Mouse (Mus musculus) left cerebral cortex, adult 2 months (tissue): ENCODE measurements at regions not wholly inside any gene's neighbourhood (a gene's known extent, or its start where the extent isn't known, plus 50 kb on each side); places are given as distances from the start of the nearest gene placed in this dataset.

ENCODE experiments used
- DNase-seq, 2 experiments: peaks; one replicate each; pipeline ENCODE4 v3.0.0; 2021 to 2022; ENCODE audit warnings: low spot score in 2 of 2, mixed read lengths in 1 of 2; ENCODE audit errors: extremely low spot score in 1 of 2
- H3K27ac ChIP-seq: fragments of 200-600 bp; 2 replicates; pipeline ENCODE4 v1.8.1; 2022
- H3K4me3 ChIP-seq: fragments of 200-600 bp; 2 replicates; pipeline ENCODE4 v1.8.1; 2022
- CTCF ChIP-seq: fragments of 200-600 bp; IDR thresholded peaks from 2 replicates; pipeline ENCODE4 v1.8.1; 2022; ENCODE audit warnings: antibody characterized with exemption, mild to moderate bottlenecking, moderate library complexity
- intact Hi-C: fragments of 180-260 bp; cut with DNase I; formaldehyde crosslinking; loops from one replicate; pipeline ENCODE4 v1.15.1; 2025

DNA sequence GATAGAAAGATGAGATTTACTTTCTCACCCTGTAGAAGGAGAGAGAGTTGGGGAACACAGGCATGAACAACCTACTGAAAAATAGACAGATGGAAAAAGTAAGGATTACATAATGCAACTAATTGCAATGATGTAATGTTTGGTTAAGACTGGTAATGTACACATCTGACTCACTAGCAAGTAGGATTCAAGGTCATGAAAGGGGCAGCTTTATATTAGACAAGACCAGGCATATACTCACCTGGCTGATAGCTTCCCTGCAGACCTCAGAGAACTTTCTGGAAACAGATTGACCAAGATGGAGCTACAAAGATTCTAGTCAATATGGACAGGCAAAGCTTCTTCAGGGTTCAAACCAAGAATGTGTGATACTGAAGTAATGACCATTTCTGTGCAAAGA, 227.7 kb upstream of the Dab2 start:
- no peak overlapping the region for H3K27ac ChIP-seq
- DNase-seq = no peak
- no peak overlapping the region for H3K4me3 ChIP-seq
- TF ChIP-seq CTCF = no peak
- intact Hi-C loops = no loop called here

DNA sequence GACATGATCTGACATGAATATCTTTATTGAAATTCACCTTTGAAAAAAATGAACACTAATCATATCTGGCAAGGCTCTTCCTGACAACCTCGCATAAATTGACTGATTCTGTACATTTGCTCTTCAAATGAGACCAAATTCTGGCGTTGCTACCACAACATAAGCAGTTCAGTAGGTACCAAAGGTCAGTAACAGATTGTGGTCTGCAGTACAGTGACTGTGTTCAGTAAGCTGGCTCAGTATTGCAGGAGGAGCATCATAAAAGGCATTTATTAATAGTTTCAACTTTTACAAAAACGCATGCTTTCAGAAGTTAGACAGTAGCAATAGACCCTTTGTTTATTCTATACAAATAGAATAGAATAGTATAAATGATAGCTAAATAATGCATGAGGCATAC, 226.7 kb upstream of the Dab2 start:
- intact Hi-C loops = no loop called here
- TF ChIP-seq CTCF = no peak
- DNase-seq = no peak
- Histone ChIP-seq H3K27ac (no peak overlapping the region), H3K4me3 (no peak overlapping the region)

DNA sequence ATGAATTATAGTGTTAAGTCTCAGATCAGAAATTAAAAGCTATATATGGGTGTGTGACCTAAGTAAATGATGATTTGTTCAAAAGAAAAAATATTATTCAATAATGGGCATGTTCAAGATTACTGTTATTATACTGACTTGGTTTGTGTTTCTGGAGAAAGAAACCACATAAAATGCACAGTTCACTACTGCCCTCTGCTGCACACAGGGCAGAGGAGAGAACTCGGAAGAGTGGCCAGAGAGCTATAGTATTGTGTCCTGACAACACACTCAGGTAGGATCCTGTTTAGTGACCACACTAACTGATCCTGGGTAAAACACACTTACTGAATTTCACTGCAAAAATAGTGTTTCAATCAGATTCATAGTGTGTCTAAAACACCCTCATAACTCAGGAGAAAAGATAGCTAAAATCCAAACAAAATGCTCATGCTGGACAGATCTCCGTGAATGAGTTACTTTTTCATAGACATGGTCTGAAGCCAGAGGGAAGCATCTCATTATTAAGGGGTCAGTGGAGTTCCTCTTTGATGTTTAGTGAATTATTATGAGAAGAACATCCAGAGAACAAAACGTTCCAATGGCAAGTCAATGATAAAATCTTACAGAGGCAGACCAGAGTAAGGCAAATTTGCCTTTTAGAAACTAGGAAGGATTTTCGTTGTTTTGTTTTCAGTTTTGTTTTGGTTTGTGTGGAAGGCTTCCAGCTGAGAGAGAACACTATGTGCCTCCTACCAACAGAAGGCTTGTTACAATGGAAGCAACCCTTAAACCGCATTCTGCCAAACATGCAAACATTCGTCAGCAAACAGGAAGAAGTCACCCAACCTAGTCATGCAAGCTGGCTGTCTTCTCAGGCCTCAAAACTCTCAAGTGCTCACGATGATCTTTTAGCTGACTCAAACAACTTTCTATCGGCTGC, 218.6 kb upstream of the Dab2 start:
- DNase-seq = peak; percentile 26 to 45
- no peak overlapping the region for H3K27ac ChIP-seq
- peak; percentile 81 for TF ChIP-seq CTCF
- intact Hi-C loops = loop anchor here (1.0 to 5.0 kb wide), 3 partner anchors 164 to 889 kb away; no protein-coding TSS in a partner anchor
- H3K4me3 ChIP-seq = no peak overlapping the region

- no peak for DNase-seq
- TF ChIP-seq CTCF = no peak
- Histone ChIP-seq H3K4me3 (no peak overlapping the region), H3K27ac (no peak overlapping the region)
- intact Hi-C loops = no loop called here
These were observed 212.4 kb upstream of the Dab2 start for GRCm38 (mm10) chr15:6087208-6087607.

GRCm38 (mm10) chr15:6088498-6088897, 211.1 kb upstream of the Dab2 start:
- intact Hi-C loops = no loop called here
- DNase-seq = no peak
- Histone ChIP-seq H3K4me3 (no peak overlapping the region), H3K27ac (no peak overlapping the region)
- no peak for TF ChIP-seq CTCF

GRCm38 (mm10) chr15:6129697-6130096, 169.9 kb upstream of the Dab2 start:
- intact Hi-C loops = no loop called here
- DNase-seq = no peak
- Histone ChIP-seq H3K27ac (no peak overlapping the region), H3K4me3 (no peak overlapping the region)
- TF ChIP-seq CTCF = no peak

- no peak for TF ChIP-seq CTCF
- Histone ChIP-seq H3K4me3 (no peak overlapping the region), H3K27ac (no peak overlapping the region)
- intact Hi-C loops = no loop called here
- no peak for DNase-seq
These were observed 167.4 kb upstream of the Dab2 start for GRCm38 (mm10) chr15:6132216-6132615.

GRCm38 (mm10) chr15:6145071-6145470, 154.5 kb upstream of the Dab2 start:
- no peak for TF ChIP-seq CTCF
- Histone ChIP-seq H3K4me3 (no peak overlapping the region), H3K27ac (no peak overlapping the region)
- intact Hi-C loops = no loop called here
- DNase-seq = no peak

DNA sequence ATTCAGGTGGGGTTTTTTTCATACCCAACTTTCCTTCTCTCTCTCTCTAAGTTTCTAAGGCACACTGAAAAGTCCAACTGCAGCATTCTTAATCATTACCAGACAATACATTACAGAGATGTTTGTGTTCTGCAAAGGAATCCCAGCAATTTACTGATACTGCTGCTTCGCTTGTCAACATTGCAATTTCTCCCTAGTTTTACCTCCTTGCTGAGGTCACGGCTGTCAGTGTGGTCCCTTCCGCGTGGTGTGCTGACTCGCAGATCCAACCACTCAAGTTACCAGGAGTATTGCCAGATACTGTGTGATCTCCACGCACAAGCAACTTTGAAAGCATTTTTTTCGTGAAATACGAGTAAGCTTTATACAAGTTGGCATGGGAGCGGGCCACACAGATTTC, 144.9 kb upstream of the Dab2 start:
- no peak for TF ChIP-seq CTCF
- intact Hi-C loops = no loop called here
- no peak for DNase-seq
- H3K27ac ChIP-seq = no peak overlapping the region
- H3K4me3 ChIP-seq = no peak overlapping the region

DNA sequence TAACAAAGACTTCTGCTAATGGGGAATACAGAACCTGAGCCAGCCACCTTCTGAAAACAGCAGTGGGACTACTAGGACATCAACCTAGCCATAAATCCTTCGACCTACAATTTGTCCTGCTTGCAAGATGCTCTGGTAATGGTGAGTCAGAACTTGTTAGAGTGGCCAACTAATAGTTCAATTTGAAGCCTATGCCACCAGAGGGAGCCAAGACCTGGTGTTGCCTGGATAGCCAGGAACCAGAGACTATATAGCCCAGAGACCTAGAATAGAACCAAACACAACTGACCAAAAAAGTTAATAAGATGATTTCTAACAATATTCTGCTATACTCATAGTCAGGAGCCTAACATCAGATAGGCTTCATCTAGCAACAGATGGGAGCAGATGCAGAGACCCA, 119.3 kb upstream of the Dab2 start:
- no peak for DNase-seq
- Histone ChIP-seq H3K27ac (no peak overlapping the region), H3K4me3 (no peak overlapping the region)
- TF ChIP-seq CTCF = peak; percentile 6
- intact Hi-C loops = no loop called here

- no peak for TF ChIP-seq CTCF
- intact Hi-C loops = no loop called here
- Histone ChIP-seq H3K27ac (no peak overlapping the region), H3K4me3 (no peak overlapping the region)
- DNase-seq = no peak
These were observed 116.0 kb upstream of the Dab2 start for GRCm38 (mm10) chr15:6183627-6184026.

- TF ChIP-seq CTCF = no peak
- Histone ChIP-seq H3K27ac (no peak overlapping the region), H3K4me3 (no peak overlapping the region)
- no peak for DNase-seq
- intact Hi-C loops = no loop called here
These were observed 107.7 kb upstream of the Dab2 start for GRCm38 (mm10) chr15:6191845-6192244.

DNA sequence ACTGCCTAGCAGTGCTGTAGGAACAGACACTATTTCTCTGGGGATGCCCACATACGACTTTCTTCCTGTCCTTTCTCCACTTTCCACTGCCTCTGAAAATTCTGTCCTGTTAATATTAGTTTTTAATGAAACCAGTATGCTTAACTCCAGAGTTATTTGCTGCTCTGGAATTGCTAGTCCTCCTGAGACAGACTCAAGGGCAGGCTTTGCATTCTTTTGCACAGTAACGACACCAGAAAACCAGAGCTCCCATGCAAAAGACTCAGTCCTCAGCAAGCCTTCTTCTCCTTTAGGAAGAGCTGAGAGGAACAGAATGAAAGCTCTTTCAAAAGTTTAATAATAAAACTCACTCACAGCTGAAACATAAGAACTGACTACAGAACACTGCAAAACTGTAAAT, 92.3 kb upstream of the Dab2 start:
- intact Hi-C loops = loop anchor here (5.0 kb wide), 2 partner anchors 130 to 280 kb away; no protein-coding TSS in a partner anchor
- Histone ChIP-seq H3K4me3 (no peak overlapping the region), H3K27ac (no peak overlapping the region)
- no peak for TF ChIP-seq CTCF
- DNase-seq = no peak
